Mouse (Mus musculus): ENCODE measurements around the gene B4galt3. TPM values are rescaled to one million over a fixed set of nuclear protein-coding genes. Genes with fewer than 3 reads are reported as not detected.

Gene B4galt3
- polyA plus RNA-seq, 1 experiment from 2014 or later = 94.3 TPM

DNA sequence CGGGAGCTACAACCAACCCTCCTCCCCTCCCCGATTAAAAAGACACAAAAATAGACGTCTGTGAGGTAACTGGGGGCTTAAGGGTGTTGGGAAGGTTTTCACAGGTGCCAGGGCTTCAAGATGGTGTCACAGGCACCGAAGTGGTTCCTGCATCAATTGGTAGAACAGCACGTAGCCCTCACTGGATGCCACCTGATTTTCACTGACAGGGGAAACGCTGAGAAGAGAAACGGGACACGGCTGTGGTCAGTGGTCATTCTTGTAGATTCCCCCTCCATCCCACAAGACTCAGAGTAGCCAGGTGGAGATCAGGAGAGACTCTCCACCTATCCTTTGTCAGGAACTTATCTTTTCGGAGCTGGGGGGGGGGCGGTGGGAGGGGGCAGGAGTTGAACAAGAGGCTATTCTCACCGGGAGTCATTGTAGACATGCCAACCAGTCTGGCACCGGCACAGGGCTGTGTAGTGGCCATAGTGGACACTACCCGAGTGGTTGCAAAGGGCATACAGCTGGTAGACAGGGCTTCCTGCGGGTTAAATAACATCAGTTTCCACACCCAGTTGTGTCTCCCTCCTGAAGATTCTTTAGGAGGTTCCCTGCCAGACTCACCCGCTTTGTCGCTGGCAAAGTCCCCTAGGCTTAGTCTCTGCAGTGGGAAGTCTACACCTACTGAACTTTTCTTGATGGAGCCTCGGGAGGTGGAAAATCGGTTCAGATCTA lies 12.1 kb downstream of the B4galt3 start:
- peaks cover 68% of the 10 kb centered on the region for H3K36me3 ChIP-seq
- H3K9me3 ChIP-seq (replicated peaks) = no peaks in the 10 kb centered on the region
- H3K4me1 ChIP-seq = peaks cover 45% of the 10 kb centered on the region
- H3K4me2 ChIP-seq = peak overlapping the region; percentile 80
- ATAC-seq (replicated peaks; ENCODE audit: low FRiP score) = no peak
- WGBS = 80% methylated on average over 18 of the region's 18 CpGs
- peak overlapping the region; percentile 47 for H3K9ac ChIP-seq
- H3K4me3 ChIP-seq (replicated peaks) = peak overlapping the region; percentile 63
- peak overlapping the region; percentile 87 for H3K27ac ChIP-seq
- no peaks in the 10 kb centered on the region for H3K27me3 ChIP-seq

- H3K27ac ChIP-seq = no peak overlapping the region
- no peak overlapping the region for H3K4me3 ChIP-seq (replicated peaks)
- ATAC-seq (replicated peaks; ENCODE audit: low FRiP score) = no peak
- H3K36me3 ChIP-seq = peaks cover 58% of the 10 kb centered on the region
- H3K4me2 ChIP-seq = no peak overlapping the region
- no peak overlapping the region for H3K9ac ChIP-seq
- H3K4me1 ChIP-seq = peaks cover 52% of the 10 kb centered on the region
- H3K9me3 ChIP-seq (replicated peaks) = no peaks in the 10 kb centered on the region
- WGBS = 93% methylated on average over 18 of the region's 18 CpGs
- no peaks in the 10 kb centered on the region for H3K27me3 ChIP-seq
Observed at GRCm38 (mm10) chr1:171283188-171284160, 13.3 kb downstream of the B4galt3 start.

DNA sequence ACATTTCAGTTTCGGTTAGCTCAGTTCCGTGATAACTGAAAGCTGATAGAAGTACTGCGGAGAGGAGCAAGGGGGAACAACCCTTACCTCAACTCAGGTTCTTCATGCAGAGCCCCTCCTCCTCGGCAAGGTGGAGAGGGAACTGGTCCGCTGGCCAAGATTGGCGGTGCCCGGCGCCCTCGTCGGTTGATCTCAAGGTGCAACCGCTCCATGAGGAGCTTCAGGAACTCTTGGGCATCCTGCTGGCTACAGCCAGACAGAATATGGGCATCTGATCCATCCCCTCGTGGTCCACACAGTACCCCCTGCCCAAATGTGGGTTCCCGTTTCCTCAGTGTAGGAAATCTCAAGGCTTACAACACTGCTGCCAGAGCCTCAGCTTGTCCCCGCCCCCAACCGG lies 14.4 kb downstream of the B4galt3 start:
- Histone ChIP-seq H3K9me3 (replicated peaks) (no peaks in the 10 kb centered on the region), H3K27me3 (no peaks in the 10 kb centered on the region), H3K4me3 (replicated peaks) (no peak overlapping the region), H3K9ac (no peak overlapping the region), H3K27ac (no peak overlapping the region), H3K4me1 (peaks cover 51% of the 10 kb centered on the region), H3K36me3 (peaks cover 60% of the 10 kb centered on the region), H3K4me2 (no peak overlapping the region)
- ATAC-seq (replicated peaks; ENCODE audit: low FRiP score) = no peak
- 91% methylated on average over 15 of the region's 15 CpGs for WGBS

DNA sequence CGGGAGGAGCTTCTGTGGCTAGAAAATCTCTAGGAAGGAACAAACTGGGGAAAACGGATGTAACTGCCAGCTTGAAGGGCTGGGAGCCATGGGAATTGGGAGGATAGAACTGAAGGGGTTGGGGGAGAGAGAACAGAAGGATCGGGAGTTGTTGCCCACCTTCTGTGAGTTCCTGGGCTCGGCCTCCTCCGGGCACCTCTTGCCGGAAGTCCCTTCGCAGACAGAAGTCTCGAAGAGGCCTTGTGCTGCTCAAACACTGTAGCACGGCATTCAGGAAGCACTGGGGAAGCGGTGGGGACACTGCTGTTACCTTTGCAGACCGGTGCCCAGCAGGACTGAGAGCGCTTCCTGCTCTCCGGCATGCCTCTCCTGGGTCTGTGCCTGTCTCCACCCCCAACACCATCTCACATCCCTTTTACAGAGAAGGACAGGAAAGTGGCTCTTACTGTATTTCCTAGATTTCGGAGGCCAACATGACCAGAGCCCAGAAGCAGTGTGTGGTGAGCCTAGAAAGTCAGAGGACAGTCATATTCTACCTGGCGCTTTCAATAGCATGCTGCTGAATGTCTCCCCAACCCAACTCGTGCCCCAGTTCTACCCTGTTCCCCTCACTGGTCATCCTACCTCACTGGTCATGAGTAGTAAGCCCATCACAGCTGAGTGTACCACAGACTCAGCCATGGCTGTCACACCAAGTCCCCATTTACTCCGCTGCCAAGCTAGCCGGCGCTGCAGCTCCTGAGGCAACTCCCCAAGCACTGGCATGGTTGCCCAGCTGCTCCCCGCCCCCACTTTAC lies 15.2 kb downstream of the B4galt3 start:
- Histone ChIP-seq H3K27ac (0 out of 2 replicates have a peak overlapping the region, but pooled peaks have one; percentile 13), H3K4me2 (no peak overlapping the region), H3K9me3 (replicated peaks) (no peaks in the 10 kb centered on the region), H3K4me1 (peaks cover 43% of the 10 kb centered on the region), H3K9ac (no peak overlapping the region), H3K36me3 (peaks cover 66% of the 10 kb centered on the region), H3K27me3 (no peaks in the 10 kb centered on the region), H3K4me3 (replicated peaks) (no peak overlapping the region)
- 88% methylated on average over 20 of the region's 20 CpGs for WGBS
- ATAC-seq (replicated peaks; ENCODE audit: low FRiP score) = no peak

DNA sequence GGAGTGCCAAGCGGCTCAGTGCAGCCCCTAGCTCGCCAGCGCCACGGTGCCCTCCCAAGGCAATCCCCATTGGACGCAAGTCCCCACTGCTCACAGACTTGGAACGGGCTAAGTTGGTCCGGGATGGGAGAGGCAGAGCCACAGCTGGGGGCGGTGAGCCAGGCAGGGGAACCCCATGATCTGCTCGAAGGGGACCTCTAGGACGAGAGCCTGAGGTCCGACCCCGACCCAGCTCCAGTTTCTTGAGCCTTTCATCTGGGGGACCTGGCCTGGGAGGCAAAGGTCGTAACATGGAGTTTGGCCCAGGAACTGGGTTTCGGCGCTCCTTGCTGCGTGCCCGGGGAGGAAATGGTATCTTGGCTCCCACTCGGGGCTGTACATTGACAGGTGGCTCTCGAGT lies 16.4 kb downstream of the B4galt3 start:
- Histone ChIP-seq H3K36me3 (peaks cover 72% of the 10 kb centered on the region), H3K4me3 (replicated peaks) (peak overlapping the region; percentile 95; the same call in 1 of the 2 replicates), H3K9ac (no peak overlapping the region), H3K4me1 (peaks cover 40% of the 10 kb centered on the region), H3K27me3 (no peaks in the 10 kb centered on the region), H3K27ac (no peak overlapping the region), H3K9me3 (replicated peaks) (no peaks in the 10 kb centered on the region), H3K4me2 (peak overlapping the region; percentile 64)
- ATAC-seq (replicated peaks; ENCODE audit: low FRiP score) = no peak
- WGBS = 86% methylated on average over 19 of the region's 19 CpGs

DNA sequence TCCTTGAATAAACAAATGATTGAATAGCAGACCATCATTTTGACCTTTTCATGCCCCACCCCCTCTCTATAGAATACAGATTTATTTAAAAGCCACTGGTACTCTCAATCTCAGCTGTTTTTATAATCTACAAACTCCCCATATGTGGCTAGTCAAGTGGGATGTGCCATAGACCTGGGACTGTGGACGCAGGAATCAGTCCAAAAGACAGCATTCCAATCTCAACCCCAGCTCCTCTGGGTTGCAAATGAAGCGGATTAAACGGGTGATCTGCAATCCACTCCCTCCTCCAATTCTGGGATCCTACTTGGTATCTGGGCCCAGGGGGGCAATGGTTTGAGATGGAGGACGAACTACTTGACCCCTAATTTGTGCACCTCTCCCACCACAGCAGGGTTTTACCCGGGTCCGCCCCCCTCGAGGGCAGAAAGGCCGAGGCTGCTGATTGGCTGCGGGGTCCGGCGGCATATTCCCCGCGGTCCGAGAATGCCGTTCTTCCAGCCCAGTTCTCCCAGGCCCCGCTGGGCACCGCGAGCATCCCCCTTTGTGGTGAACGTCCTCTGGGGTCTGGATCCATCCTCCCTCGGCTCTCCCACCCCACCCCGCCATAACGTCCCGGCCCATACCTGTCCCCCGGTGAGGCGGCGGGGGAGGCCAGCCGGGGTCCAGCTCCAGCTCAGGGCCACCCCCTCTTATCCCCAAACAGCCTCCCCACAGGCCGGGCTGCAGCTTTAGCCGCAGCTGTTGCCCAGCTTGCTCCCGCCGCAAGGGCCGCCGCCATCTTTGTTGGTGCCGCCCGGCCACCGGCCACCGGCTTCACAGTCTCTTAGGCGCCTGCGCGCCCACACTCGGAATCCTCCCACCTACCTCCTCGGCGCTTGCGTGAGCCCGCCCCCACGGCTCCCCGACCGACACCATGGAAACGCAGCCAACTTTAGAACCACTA lies 17.3 kb downstream of the B4galt3 start, which contains the start of gene Usp21:
Usp21 (minus strand) TSS at position 856 of the 946 bp plus-strand sequence.
- Histone ChIP-seq H3K27ac (peak within 1 kb of the TSS; percentile 96), H3K4me3 (replicated peaks) (peak within 1 kb of the TSS; percentile 95), H3K4me1 (peaks cover 32% of the 10 kb centered on the region), H3K9ac (peak within 1 kb of the TSS; percentile 99), H3K4me2 (peak within 1 kb of the TSS; percentile 64), H3K27me3 (no peaks in the 10 kb centered on the region), H3K36me3 (peaks cover 69% of the 10 kb centered on the region), H3K9me3 (replicated peaks) (no peaks in the 10 kb centered on the region)
- WGBS = under 1% methylated on average over 49 of the region's 49 CpGs
- peak; percentile 95 for ATAC-seq (replicated peaks; ENCODE audit: low FRiP score)

- Histone ChIP-seq H3K9ac (no peak overlapping the region), H3K36me3 (peaks cover 62% of the 10 kb centered on the region), H3K4me2 (peak overlapping the region; percentile 64), H3K4me1 (peaks cover 34% of the 10 kb centered on the region), H3K27ac (peak overlapping the region; percentile 24; the same call in 1 of the 2 replicates), H3K9me3 (replicated peaks) (no peaks in the 10 kb centered on the region), H3K27me3 (no peaks in the 10 kb centered on the region), H3K4me3 (replicated peaks) (peak overlapping the region; percentile 95)
- ATAC-seq (replicated peaks; ENCODE audit: low FRiP score) = no peak
- 68% methylated on average over 4 of the region's 4 CpGs for WGBS
Observed at GRCm38 (mm10) chr1:171288328-171288727, 18.2 kb downstream of the B4galt3 start.

GRCm38 (mm10) chr1:171293351-171293750 lies 23.2 kb downstream of the B4galt3 start:
- H3K9me3 ChIP-seq (replicated peaks) = no peaks in the 10 kb centered on the region
- ATAC-seq (replicated peaks; ENCODE audit: low FRiP score) = no peak
- H3K9ac ChIP-seq = no peak overlapping the region
- H3K4me3 ChIP-seq (replicated peaks) = peak overlapping the region; percentile 79
- H3K27ac ChIP-seq = no peak overlapping the region
- peaks cover 12% of the 10 kb centered on the region for H3K4me1 ChIP-seq
- H3K27me3 ChIP-seq = peaks cover 14% of the 10 kb centered on the region
- H3K4me2 ChIP-seq = peak overlapping the region; percentile 73
- peaks cover 27% of the 10 kb centered on the region for H3K36me3 ChIP-seq
- 85% methylated on average over 3 of the region's 3 CpGs for WGBS

- Histone ChIP-seq H3K4me1 (peaks cover 10% of the 10 kb centered on the region), H3K4me3 (replicated peaks) (peak overlapping the region; percentile 79), H3K36me3 (peaks cover 22% of the 10 kb centered on the region), H3K4me2 (peak overlapping the region; percentile 73), H3K9me3 (replicated peaks) (no peaks in the 10 kb centered on the region), H3K27me3 (peaks cover 19% of the 10 kb centered on the region), H3K9ac (peak overlapping the region; percentile 74), H3K27ac (peak overlapping the region; percentile 96)
- no peak for ATAC-seq (replicated peaks; ENCODE audit: low FRiP score)
- 34% methylated on average over 5 of the region's 5 CpGs for WGBS
Observed at GRCm38 (mm10) chr1:171293906-171294297, 23.8 kb downstream of the B4galt3 start.

DNA sequence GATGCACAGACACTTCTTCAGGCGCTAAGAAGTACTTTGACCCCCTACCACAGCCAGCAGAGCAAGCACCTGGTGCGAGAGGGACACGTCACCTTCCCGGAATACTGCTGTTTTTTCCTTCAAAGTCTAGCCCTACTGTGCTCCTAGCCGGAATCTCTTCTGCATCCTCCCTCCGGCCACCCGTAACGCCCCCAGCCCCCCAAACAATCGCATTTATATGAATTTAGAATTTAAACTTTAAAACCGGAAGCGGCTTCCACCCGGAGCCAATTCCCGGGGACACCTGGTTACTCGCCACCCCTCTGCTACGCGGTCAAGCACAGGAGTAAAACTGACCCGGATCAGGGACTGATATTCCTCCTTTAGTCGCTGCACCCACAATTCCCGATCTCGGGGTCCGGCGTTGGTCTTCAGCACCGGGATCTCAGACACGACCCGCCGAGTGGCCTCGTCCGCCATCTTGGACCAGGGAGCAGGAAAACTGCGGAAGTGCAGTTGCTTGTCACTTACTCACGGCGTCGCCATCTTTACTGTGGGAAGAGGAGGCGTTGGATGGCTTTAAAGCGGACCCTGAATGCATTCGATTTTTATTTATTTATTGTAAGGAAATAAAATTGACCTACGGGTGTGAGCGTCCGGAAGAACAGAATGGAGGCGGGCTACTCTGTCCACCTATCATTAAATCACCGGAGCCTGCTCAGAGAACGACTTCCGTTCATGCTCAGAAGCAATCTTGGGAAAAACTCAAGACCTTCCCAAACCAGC lies 24.4 kb downstream of the B4galt3 start, which contains the start of gene Ufc1:
Ufc1 (minus strand) TSS at position 727 of the 765 bp plus-strand sequence.
- peak within 1 kb of the TSS; percentile 74 for H3K9ac ChIP-seq
- peak within 1 kb of the TSS; percentile 96 for H3K27ac ChIP-seq
- H3K4me2 ChIP-seq = peak within 1 kb of the TSS; percentile 73
- H3K4me3 ChIP-seq (replicated peaks) = peak within 1 kb of the TSS; percentile 79
- H3K36me3 ChIP-seq = peaks cover 16% of the 10 kb centered on the region
- WGBS = under 1% methylated on average over 42 of the region's 42 CpGs
- H3K4me1 ChIP-seq = peaks cover 10% of the 10 kb centered on the region
- ATAC-seq (replicated peaks; ENCODE audit: low FRiP score) = peak; percentile 83
- H3K27me3 ChIP-seq = peaks cover 19% of the 10 kb centered on the region
- no peaks in the 10 kb centered on the region for H3K9me3 ChIP-seq (replicated peaks)

Data from kidney, embryonic 15.5 days (tissue).